Mouse (Mus musculus) activated CD4-positive, CD25-positive, alpha-beta regulatory T cell (primary cell): ENCODE results near the gene Ceacam11. TPM values are rescaled to one million over a fixed set of nuclear protein-coding genes. Genes with fewer than 3 reads are reported as not detected.

Experiments
- polyA plus RNA-seq, 2 experiments: library from polyadenylated mRNA; unstranded; fragments of 100-300 nt; shearing (Covaris generic); gene quantifications; one replicate each; pipeline ENCODE4 v1.2.1; 2017

Gene Ceacam11
- polyA plus RNA-seq: not detected

DNA sequence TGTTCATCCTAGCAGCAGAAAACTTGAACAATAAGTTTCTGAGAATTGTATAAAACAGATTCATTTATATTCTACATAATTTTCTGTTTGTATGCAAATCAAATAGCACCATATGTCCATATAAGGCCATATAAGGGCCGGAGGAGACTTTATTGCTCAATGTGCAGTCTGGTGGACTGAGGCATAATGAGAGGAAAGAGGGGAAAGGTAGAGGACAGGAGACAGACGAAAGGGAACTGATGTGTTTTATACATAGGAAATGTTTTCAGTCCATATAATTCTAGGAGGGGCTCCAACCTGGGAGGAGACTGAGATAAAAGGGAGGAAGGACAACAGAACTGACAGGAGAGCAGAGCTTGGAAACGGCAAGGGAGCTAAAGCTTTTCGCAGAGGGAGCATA is at the start of gene Ceacam11:
Ceacam11 (plus strand) TSS at position 301 of the 400 bp plus-strand sequence.

DNA sequence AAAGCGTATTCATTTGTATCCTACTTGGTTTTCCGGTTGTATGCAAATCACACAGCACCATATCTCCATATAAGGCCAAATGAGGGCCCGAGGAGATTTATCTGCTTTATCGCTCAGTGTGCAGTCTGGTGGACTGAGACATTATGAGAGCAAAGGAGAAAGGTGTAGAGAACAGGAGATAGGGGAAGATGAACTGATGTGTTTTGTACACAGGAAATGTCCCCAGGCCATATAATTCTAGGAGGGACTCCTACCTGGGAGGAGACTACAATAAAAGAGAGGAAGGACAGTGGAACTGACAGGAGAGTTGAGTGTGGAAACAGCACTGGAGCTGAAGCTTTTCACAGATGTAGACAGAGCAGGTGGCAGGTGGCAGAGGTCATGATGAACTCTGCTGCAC is 37.7 kb downstream of the Ceacam11 start, which contains the start of gene Ceacam13:
Ceacam13 (plus strand) TSS at position 301 of the 400 bp plus-strand sequence.

Other genes with a start within 250 kb of the Ceacam11 start
- not detected for gene Ceacam14, start 159.5 kb upstream of the Ceacam11 start, polyA plus RNA-seq
- under 1 TPM in 1 of 2 experiments, not detected in 1; 0.07 TPM for gene Gm5155, start 100.4 kb upstream of the Ceacam11 start, polyA plus RNA-seq
- not detected for gene Ceacam13, start 37.8 kb downstream of the Ceacam11 start, polyA plus RNA-seq
- not detected for gene Ceacam12, start 93.8 kb downstream of the Ceacam11 start, polyA plus RNA-seq
- gene Igfl3, start 204.4 kb downstream of the Ceacam11 start, polyA plus RNA-seq: not detected